Mouse (Mus musculus): ENCODE results near the gene Mfsd4a.

GRCm38 (mm10) chr1:132026925-132027646 lies 40.8 kb downstream of the Mfsd4a start:
- TF ChIP-seq POLR2A (IDR thresholded peaks at IDR 0.05; ENCODE audit: low read depth, low read length) (no peak), CTCF (conservative IDR thresholded peaks at IDR 0.05; ENCODE audit: insufficient read depth, insufficient read length, low read depth, low read length) (no peak)
